Mouse (Mus musculus): Measurements from ENCODE around the gene Emilin3. TPM values are rescaled to one million over a fixed set of nuclear protein-coding genes. Genes with fewer than 3 reads are reported as not detected.

The Emilin3 gene
- polyA plus RNA-seq, 1 experiment = 0.11 TPM

DNA sequence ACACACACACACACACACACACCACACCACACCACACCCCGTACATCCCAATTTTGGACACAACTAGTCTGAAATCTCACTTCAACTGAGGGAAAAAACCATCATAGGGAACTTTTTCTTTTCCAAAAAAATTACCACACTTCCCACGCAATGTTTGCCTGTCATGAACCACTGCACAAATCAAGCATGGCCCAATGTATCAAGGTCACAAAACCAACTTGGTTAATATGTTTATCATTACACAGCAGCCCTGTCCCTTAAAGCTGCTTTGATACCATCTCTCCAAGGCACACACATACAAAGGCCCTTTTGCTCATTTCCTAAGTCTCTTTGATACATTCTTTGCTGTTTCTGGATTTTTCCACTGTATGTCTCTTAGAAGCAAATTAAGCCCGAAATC, 40.8 kb downstream of the Emilin3 start:
- 94% methylated on average over 3 of the region's 3 CpGs for WGBS
- Histone ChIP-seq H3K27me3 (ENCODE audit: control insufficient read depth, insufficient read depth, low read length) (no peaks in the 10 kb centered on the region), H3K27ac (ENCODE audit: control insufficient read depth, insufficient read depth, low read length) (no peak overlapping the region), H3K36me3 (ENCODE audit: control insufficient read depth, insufficient read depth, low read length) (no peaks in the 10 kb centered on the region), H3K4me1 (replicated peaks; ENCODE audit: control insufficient read depth, insufficient read depth, low read length) (peaks cover 5% of the 10 kb centered on the region), H3K4me3 (ENCODE audit: control insufficient read depth, insufficient read depth, low read length) (no peak overlapping the region)
- TF ChIP-seq POLR2A (IDR thresholded peaks at IDR 0.05; ENCODE audit: control insufficient read depth, extremely low read depth, insufficient read depth, low read length, poor library complexity) = no peak
- no peak for TF ChIP-seq CTCF (IDR thresholded peaks at IDR 0.05; ENCODE audit: borderline replicate concordance, control insufficient read depth, extremely low read depth, insufficient read depth, low read length, poor library complexity)
- no peak for DNase-seq

DNA sequence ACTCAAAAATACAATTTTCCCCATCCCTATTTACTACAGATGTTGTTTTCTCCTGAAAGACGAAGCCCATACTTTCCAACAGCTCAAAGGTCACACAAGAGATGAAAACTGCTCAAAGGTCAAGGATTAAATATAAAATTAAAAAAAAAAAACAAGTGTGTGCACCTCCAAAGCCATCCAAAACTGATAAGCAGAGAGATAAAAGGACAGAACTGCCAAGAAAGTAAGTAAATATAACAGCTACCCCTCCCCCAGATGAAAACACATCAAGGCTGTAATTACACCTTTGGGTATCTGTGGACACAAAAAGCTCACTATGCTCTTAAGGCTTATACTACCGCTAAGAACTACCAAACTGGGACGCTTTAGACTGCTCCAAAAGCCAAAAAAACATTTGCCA, 42.7 kb downstream of the Emilin3 start:
- DNase-seq = no peak
- H3K4me3 ChIP-seq (ENCODE audit: control insufficient read depth, insufficient read depth, low read length) = no peak overlapping the region
- 96% methylated on average over 3 of the region's 3 CpGs for WGBS
- no peaks in the 10 kb centered on the region for H3K36me3 ChIP-seq (ENCODE audit: control insufficient read depth, insufficient read depth, low read length)
- no peak overlapping the region for H3K27ac ChIP-seq (ENCODE audit: control insufficient read depth, insufficient read depth, low read length)
- no peak for TF ChIP-seq CTCF (IDR thresholded peaks at IDR 0.05; ENCODE audit: borderline replicate concordance, control insufficient read depth, extremely low read depth, insufficient read depth, low read length, poor library complexity)
- no peak for TF ChIP-seq POLR2A (IDR thresholded peaks at IDR 0.05; ENCODE audit: control insufficient read depth, extremely low read depth, insufficient read depth, low read length, poor library complexity)
- peaks cover 5% of the 10 kb centered on the region for H3K4me1 ChIP-seq (replicated peaks; ENCODE audit: control insufficient read depth, insufficient read depth, low read length)
- H3K27me3 ChIP-seq (ENCODE audit: control insufficient read depth, insufficient read depth, low read length) = no peaks in the 10 kb centered on the region

GRCm38 (mm10) chr2:160865266-160865665, 46.9 kb downstream of the Emilin3 start:
- DNase-seq = no peak
- no peak for TF ChIP-seq CTCF (IDR thresholded peaks at IDR 0.05; ENCODE audit: borderline replicate concordance, control insufficient read depth, extremely low read depth, insufficient read depth, low read length, poor library complexity)
- no peak for TF ChIP-seq POLR2A (IDR thresholded peaks at IDR 0.05; ENCODE audit: control insufficient read depth, extremely low read depth, insufficient read depth, low read length, poor library complexity)
- no peaks in the 10 kb centered on the region for H3K36me3 ChIP-seq (ENCODE audit: control insufficient read depth, insufficient read depth, low read length)
- no peak overlapping the region for H3K27ac ChIP-seq (ENCODE audit: control insufficient read depth, insufficient read depth, low read length)
- WGBS = 95% methylated on average over 2 of the region's 2 CpGs
- H3K27me3 ChIP-seq (ENCODE audit: control insufficient read depth, insufficient read depth, low read length) = no peaks in the 10 kb centered on the region
- H3K4me3 ChIP-seq (ENCODE audit: control insufficient read depth, insufficient read depth, low read length) = no peak overlapping the region
- H3K4me1 ChIP-seq (replicated peaks; ENCODE audit: control insufficient read depth, insufficient read depth, low read length) = peaks cover 2% of the 10 kb centered on the region; the same call in 1 of the 2 replicates

DNA sequence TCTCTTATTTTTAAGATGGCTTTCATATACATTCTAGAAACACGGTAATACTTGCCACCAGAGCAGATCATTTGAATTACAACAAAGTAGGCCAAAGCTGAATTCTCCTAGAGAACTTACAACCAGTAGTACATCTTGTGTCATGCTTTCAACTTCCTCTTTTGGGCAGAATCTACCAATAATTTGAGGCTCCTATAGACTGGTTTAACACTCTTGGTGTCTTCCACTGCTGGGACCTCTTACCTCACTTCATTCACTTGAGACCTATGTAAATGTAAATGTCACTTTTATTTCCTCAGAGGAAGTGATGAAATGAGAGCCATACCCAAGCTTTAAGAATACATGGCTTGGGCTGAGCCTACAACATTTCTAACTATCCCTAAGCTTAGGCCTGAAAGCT, 48.0 kb downstream of the Emilin3 start:
- Histone ChIP-seq H3K4me1 (replicated peaks; ENCODE audit: control insufficient read depth, insufficient read depth, low read length) (peaks cover 2% of the 10 kb centered on the region; the same call in 1 of the 2 replicates), H3K4me3 (ENCODE audit: control insufficient read depth, insufficient read depth, low read length) (no peak overlapping the region), H3K27ac (ENCODE audit: control insufficient read depth, insufficient read depth, low read length) (no peak overlapping the region), H3K36me3 (ENCODE audit: control insufficient read depth, insufficient read depth, low read length) (no peaks in the 10 kb centered on the region), H3K27me3 (ENCODE audit: control insufficient read depth, insufficient read depth, low read length) (no peaks in the 10 kb centered on the region)
- DNase-seq = no peak
- TF ChIP-seq POLR2A (IDR thresholded peaks at IDR 0.05; ENCODE audit: control insufficient read depth, extremely low read depth, insufficient read depth, low read length, poor library complexity) (no peak), CTCF (IDR thresholded peaks at IDR 0.05; ENCODE audit: borderline replicate concordance, control insufficient read depth, extremely low read depth, insufficient read depth, low read length, poor library complexity) (no peak)
- WGBS = 94% methylated on average over 1 of the region's 1 CpGs

- H3K27me3 ChIP-seq (ENCODE audit: control insufficient read depth, insufficient read depth, low read length) = no peaks in the 10 kb centered on the region
- no peaks in the 10 kb centered on the region for H3K36me3 ChIP-seq (ENCODE audit: control insufficient read depth, insufficient read depth, low read length)
- no peak overlapping the region for H3K4me3 ChIP-seq (ENCODE audit: control insufficient read depth, insufficient read depth, low read length)
- WGBS = 15% methylated on average over 1 of the region's 1 CpGs
- no peak for DNase-seq
- no peaks in the 10 kb centered on the region for H3K4me1 ChIP-seq (replicated peaks; ENCODE audit: control insufficient read depth, insufficient read depth, low read length)
- TF ChIP-seq POLR2A (IDR thresholded peaks at IDR 0.05; ENCODE audit: control insufficient read depth, extremely low read depth, insufficient read depth, low read length, poor library complexity) (no peak), CTCF (IDR thresholded peaks at IDR 0.05; ENCODE audit: borderline replicate concordance, control insufficient read depth, extremely low read depth, insufficient read depth, low read length, poor library complexity) (no peak)
- no peak overlapping the region for H3K27ac ChIP-seq (ENCODE audit: control insufficient read depth, insufficient read depth, low read length)
Observed at GRCm38 (mm10) chr2:160860363-160860762, 51.8 kb downstream of the Emilin3 start.

Other genes starting within 250 kb of the Emilin3 start
- 237 and 294 TPM in 2 replicates for gene Plcg1, start 181.0 kb downstream of the Emilin3 start, polyA plus RNA-seq (2012; rRNA removed)
- gene Zhx3, start 39.3 kb downstream of the Emilin3 start, polyA plus RNA-seq (2012; rRNA removed) = 7.8 and 9.1 TPM in 2 replicates
- gene Lpin3, start 31.7 kb downstream of the Emilin3 start, polyA plus RNA-seq (2012; rRNA removed) = 1.8 and 2.5 TPM in 2 replicates
- gene Chd6, start 196.7 kb upstream of the Emilin3 start, polyA plus RNA-seq (2012; rRNA removed) = 27.6 and 28.5 TPM in 2 replicates

Measured in thymus, adult 2 months (tissue).